Mouse (Mus musculus) adrenal gland, adult 8-10 months (tissue): ENCODE data around the gene Gtf3c3. TPM values are rescaled to one million over a fixed set of nuclear protein-coding genes. Genes with fewer than 3 reads are reported as not detected.

ENCODE experiments used
- DNase-seq: peaks from one replicate; pipeline ENCODE4 v3.0.0; 2022
- total RNA-seq, 4 experiments: library from RNA; stranded (reverse); gene quantifications; 2 replicates each; pipeline ENCODE4 v1.2.4; 2022

Gene Gtf3c3
- 10 to 100 TPM; 21.8 to 24.7 (median 23.5) TPM for total RNA-seq

DNA sequence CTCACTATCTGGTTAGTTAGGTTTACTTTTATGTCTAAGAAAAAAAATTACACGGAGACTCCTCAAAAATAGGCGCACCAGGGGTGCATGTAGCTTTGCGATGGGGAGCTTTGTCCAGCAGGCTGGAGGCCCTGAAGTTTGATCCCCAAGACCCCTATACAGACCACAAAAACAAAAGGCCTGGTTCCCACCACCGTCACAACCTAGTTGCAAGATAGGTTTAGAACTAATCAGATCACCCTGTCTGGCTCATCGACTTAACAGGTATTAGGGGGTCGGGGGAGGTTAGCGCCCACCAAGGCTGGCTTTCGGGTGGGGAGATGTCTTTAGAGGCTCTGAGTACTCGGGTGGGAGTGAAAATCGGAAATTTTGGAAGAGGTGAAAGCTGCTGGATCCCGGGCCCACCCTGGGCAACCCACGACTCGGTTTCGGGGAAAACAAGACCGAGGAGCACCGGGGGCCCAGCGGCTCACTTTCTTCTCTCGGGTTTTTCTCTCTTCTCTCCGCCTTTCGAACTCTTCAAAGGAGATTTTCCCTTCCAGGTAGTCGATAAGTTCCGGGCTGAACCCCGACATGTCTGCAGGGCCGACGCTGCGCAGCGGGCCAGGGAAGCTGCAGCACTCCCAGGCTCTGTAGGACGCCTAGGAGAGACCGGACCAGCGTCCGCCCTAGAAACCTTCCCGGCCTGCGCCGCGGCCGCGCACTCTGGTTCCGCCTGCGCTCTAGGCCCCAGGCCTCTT, at the start of gene Gtf3c3:
Gtf3c3 (minus strand) TSS at position 632 of the 740 bp plus-strand sequence.
- peak; percentile 56 for DNase-seq

DNA sequence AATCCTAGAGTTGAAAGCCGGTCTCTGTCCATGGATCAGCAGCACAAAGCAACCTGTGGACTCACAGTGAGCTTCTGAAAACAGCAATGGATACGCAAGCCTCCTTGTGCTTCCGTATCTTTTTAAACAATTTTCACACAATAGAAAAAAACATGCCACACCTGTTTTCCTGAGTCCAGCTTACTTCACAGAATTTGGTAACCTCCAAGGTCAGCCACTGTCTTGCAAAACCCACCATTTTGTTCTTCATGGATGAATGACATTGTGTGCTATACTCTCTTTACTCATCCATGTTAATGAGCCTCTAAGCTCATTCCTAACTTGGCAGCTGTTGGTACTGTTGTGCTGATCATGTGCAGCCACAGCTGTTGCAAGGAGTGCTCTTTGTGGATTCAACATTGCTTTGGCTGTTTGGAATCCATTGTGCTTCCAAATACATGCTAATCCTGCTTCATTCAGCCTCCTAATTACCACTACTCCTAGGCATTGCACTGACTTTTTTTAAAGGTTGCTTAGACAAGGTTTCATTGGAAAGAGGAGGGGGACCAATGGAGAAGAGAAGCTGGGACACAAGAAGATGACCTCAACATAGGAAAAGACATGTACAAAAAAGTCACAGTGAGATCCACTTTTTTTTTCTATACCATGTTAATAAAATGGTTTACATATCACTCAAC, 46.1 kb upstream of the Gtf3c3 start:
- DNase-seq: no peak

DNA sequence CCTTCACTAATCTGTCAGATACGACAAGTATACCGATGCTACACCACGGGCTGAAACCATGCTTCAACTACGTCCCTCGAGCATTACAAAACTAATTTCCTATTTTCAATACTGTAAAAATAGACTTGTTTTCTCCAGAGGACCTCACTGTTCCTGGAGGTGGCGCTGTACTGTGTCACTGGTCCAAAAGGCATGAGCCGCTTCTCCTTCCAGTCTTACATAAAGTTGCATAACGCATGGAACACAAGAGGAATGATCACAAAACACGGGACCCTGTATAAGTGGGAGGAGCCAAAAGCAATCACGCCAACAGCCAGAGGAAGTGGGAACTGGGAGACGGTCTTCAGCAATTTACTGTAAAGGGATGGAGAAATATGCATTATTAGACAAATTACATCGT, 41.7 kb upstream of the Gtf3c3 start:
- DNase-seq: no peak

DNA sequence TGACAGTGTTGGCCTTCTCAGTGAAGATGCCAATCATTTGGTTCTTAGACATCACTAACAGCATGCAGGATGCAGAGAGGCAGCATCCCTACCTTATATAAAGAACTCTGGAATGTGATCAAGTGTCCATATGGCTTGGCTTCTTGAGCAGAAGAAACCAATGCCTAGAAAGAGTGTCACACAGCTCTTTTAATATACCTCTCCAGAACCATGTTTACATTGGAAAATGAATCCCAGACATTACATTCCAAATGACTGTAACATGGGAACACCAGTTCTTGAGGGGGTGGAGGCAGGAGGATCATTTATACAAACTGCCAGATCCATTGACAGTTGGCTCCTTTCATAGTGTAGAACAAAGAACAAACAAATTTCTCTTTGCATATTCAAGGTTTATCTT, 29.9 kb upstream of the Gtf3c3 start:
- no peak for DNase-seq

DNA sequence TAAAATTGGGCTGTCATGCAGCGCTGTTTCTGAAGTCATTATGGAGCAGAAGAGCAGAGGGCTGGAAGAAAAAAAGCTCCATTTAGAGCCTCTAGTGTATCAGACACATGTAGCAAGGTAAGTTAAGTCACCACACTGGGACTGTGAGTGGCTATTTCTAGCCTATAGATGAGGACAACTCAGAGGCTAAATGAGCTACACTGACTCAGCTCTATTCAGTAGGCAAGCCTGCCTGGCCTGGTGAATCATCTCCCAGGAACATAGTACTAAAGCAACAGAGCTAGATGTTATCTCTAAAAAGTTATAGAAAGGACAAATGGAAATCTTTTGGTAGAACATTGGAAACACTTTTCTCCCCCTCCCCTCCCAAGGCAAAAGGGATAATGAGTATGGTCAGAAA, 28.6 kb upstream of the Gtf3c3 start:
- DNase-seq: no peak

DNA sequence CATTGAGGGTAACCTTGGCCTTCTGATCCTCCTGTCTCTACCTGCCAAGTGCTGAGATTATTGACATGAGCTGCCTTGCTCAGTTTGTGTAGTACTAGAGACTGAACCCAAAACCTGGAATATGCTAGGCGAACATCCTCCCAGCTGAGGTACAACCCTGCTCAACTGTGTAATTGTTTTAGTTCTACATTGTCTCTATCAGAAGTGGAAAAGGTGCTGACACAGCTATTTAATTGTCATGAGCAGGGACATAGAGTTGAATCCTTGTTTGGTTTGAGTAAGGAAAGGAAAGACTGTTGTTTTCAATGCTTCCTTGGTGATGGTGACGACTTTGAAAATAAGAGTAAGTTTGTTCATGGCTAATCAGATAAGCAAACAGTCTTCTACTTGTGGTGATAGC, 13.3 kb upstream of the Gtf3c3 start:
- no peak for DNase-seq

DNA sequence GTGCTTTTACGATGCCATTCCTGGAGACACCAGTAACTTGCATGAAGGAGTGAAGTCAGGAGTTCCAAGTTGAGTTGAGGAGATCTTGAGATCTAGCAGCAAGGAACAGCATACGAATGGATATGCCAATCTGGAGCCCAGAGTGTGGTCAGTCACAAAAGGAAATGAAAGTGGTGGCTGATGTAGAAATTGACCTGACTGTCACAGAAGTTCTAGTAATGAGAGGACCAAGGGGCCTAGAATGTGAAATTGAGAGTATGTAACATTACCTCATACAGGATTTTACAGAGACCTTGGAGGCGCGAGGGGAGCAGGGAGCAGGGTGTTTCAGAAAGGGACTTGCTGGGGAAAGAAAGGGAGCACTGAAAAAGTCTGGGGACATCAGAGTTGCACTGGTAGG, 10.1 kb upstream of the Gtf3c3 start:
- no peak for DNase-seq

DNA sequence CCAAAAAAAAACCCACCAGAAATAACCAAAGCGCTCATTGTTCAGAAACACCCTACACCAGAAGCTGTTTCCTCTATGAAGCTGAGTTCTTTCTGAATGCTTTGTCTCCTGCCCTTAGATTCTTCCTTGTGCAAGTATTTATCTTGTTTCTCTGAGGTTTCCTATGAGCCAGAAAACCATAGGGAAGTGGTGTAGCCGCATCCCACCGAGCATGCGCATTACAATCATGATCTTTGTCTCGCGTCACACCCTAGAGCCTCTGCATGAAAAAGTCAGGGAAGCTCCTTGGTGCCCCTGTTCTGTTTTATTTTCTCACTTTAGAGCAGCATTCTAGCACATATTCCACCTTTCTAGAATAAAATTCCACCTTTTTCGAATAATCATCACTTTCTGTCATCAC, 4.9 kb upstream of the Gtf3c3 start:
- no peak for DNase-seq

DNA sequence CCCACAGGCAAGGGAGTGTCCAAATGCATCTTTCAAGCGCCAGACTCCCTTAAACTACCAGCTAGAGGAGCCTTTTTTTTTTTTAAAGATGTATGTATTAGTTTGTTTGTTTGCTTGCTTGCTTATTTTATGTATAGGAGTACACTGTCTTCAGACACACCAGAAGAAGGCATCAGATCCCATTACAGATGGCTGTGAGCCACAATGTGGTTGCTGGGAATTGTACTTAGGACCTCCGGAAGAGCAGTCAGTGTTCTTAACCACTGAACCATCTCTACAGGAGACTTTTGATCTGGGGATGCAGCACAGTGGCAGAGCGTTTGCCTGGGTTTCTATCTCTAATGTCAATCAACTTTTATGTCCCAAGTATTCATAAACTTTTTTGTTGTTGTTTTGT, 307 bp upstream of the Gtf3c3 start:
- no peak for DNase-seq

DNA sequence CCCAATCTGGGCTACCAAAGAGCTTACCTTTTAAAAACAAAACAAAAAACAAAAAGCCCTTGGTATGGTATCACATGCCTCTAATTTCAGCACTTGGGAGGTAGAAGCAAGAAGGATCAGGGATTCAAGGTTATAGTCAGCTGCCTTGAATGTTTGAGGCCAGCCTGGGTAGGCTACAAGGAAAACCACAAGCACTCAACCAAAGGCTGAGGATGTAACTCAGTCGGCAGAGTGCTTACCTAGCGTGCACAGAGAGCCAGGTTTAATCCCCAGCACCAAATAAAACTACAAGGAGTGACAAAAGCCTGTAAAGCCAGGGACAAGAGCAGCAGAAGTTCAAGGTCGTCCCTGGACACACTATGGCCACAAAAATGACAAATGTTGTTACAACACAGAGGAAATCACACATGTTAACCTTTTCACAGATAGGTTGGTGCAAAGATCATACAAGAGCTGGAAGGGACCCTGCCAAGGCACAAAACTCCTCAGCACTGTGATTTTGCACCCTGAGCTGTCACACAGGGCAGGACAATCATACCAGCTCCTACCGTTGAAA, 16.5 kb downstream of the Gtf3c3 start:
- DNase-seq: peak; percentile 20

DNA sequence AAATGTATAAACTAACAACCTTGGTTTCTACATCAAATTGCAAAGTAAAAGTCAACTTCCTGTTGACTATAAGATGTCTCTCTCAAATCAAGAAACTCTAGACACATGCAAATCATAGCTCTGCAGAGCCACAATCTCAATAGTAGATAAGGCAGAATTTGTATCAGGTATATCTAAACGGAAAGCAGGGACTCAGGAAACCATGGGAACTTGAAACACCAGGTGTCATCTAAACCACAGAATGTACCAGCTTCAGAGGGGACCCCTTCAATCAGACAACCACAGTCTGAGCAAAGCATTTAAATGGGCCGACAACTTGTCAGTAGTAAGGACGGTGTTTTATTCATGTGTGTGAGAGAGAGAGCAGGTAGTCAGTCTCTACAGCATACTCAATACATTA, 17.1 kb downstream of the Gtf3c3 start:
- DNase-seq: no peak

DNA sequence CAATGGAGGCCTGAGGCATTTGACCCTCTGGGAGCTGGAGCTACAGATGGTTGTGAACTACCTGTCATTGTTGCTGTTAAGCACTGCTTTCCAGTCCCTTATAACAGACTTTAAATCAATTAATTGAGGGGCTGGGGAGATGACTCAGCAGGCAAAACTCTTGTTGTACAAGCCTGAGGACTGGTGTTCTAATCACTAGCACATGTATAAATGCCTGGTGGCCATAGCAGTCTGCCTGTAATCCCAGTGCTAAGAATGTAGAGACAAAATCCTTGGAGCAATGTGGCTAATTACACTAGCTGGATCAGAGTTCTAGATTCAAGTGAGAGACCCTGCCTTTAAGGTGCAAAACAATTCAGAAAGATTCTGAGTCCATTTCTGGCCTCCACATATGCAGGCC, 36.0 kb downstream of the Gtf3c3 start:
- no peak for DNase-seq

DNA sequence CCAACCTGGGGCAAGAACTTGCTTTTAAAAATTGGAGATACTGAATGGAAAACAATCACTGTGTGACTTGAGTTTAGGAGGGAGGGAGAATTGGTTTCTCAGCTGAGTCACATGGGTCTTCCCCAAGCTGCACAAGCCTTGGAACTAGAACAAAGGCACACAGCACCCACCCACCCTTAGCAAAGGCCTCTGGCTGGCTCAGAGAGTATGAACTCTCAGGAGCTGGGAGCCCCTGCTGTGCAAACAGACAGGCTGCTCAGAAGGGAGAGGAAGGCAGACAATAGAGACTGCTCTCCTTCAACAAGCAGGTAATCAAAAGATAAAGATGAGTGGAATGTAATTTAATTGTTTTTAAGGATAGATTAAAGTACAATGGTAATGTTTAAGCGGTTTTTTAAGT, 54.5 kb downstream of the Gtf3c3 start:
- DNase-seq: no peak

DNA sequence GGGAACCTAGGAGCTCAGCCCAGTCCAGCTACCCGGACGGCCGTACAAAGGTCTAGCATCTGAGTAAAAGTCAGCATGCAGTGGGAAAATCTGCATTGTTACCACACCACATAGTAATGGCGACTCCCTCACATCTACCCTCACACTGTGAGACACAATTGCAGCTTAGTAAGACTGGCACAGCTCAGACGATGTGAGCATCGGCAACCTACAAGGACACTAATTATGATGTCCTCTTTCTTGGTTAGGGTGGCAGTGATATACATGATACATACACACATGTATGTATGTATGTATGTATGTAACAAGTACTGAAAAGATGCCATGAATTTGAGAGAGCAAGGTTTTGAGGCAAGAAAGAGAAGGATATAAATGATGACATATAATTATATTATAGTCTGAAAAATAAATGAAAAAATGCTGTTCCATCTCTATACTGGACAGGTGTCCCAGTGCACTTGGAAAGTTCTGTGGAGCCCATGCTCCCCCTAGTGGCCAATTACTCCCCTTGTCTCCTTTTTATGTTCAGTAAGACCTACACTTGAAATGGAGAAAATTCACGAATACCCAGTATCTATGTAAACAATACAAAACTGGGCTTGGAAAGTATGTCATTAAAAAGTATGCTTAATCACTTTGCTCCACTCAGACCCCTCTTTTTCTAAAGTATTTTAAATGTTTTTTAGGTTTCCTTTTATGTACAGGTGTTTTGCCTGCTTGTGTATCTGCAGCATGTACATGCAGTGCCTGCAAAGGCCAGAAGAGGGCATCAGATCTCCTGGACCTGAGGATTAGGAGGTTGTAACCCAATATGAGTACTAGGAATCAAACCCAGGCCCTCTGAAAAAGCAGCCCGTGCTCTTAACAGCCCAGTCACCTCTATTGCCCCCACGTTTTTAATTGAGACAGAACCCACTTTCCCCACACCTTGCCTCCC, 57.5 kb downstream of the Gtf3c3 start:
- peak; percentile 29 for DNase-seq

DNA sequence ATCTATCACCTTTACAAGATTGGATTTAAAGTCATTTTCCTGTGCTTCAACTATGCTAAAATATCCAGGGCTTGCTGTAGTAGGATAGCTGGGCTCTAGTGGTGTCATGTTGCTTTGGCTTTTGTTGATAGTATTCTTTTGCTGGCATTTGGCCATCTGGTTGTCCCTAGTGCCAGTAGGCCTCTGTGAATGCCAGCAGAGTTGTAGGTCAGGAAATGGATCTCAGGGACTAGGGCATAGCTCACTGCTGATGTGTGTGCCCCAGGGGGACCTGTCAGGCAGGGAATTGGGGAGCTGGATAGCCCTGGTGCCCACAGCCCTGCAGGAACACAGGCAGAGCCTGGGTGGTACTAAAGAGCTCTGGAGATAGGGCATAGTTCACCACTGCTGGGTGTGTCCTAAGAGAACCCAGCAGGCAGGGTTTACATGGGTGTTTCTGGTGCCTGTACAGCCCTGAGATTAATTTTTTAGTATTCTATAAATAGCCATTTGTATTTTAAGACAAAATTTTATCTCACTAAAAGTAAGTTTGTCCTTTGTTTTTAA, 61.2 kb downstream of the Gtf3c3 start:
- DNase-seq: no peak

DNA sequence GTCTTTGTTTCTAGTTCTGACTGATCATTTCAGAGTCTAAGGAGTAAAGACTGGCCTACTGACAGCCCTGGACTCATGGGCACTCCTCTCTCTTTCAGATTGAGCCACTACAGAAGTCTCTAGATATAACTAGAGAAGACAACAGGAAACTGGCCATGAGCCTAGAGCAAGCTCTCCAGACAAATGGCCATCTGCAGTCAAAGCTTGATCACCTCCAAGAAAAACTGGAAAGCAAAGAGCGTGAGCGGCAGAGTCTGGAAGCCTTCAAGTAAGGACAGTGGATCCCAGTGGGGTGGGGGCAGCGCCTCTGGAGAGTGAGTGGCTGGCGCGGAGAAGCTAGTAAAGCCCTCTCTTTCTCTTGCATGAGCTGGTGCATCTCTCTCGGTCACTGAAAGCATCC, 82.2 kb downstream of the Gtf3c3 start:
- no peak for DNase-seq

DNA sequence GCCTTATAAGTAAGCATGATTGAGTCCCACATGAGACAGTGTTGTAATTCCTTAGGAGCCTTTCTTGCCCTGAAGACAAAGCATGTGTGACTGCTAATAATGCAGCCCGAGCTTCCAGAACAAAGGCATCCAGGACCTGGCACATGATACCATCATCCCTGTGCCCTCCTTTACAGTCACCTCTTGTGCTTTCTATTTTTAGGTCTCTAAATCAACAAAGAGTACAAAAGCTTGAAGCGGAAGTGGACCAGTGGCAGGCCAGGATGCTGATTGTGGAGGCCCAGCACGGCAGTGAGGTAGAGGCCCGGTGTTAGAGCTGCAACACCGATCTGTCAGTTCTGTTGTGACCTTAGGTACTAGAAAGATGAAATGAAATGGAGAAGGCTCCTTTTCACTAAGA, 83.3 kb downstream of the Gtf3c3 start:
- DNase-seq: no peak

DNA sequence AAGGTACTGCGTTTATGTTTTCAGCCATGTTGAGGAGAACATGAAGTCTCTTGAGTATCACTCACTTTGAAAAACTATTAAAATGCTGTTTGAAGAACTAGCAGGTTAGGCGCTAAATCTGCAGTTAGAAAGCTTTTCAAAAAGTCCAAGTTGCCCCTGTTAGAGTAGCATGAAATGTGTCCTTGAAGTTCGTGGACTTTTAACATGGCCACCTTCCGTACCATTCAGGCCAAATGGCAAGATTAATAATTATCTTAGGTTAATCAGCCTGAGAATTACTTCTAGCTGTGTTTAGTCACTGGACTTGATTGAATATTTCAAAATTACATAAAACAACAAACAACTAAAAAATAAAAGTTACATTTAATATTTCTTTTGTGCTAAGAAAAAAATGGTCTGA, 84.0 kb downstream of the Gtf3c3 start:
- no peak for DNase-seq
